Mouse (Mus musculus) cortical plate, adult 2 months (tissue): ENCODE results near the gene Adprm. TPM values are rescaled to one million over a fixed set of nuclear protein-coding genes. Genes with fewer than 3 reads are reported as not detected.

Source experiments
- H3K27ac ChIP-seq: fragments of 200-500 bp; 2 replicates; pipeline ENCODE4 v1.5.1; 2012; ENCODE audit warnings: low read length, control low read depth, inconsistent platforms; ENCODE audit not compliant: insufficient read depth
- H3K4me1 ChIP-seq: fragments of 200-500 bp; 2 replicates; pipeline ENCODE4 v1.6.1; 2011; ENCODE audit warnings: low read length; ENCODE audit not compliant: control insufficient read depth, insufficient read depth
- H3K4me3 ChIP-seq: fragments of 200-500 bp; 2 replicates; pipeline ENCODE4 v1.5.1; 2011; ENCODE audit warnings: mild to moderate bottlenecking, low read length, control low read depth; ENCODE audit not compliant: insufficient read depth
- CTCF ChIP-seq: fragments of 200-500 bp; IDR thresholded peaks from 2 replicates; pipeline ENCODE4 v1.5.1; 2011; ENCODE audit warnings: mild to moderate bottlenecking, control low read depth, low read length; ENCODE audit not compliant: insufficient read depth; ENCODE audit errors: extremely low read depth
- POLR2A ChIP-seq: fragments of 200-500 bp; IDR thresholded peaks from 2 replicates; pipeline ENCODE4 v1.6.1; 2011; ENCODE audit warnings: mild to moderate bottlenecking, low read length, control low read depth; ENCODE audit not compliant: insufficient read depth; ENCODE audit errors: extremely low read depth
- polyA plus RNA-seq: library from polyadenylated mRNA; depleted of rRNA; stranded (reverse); fragments of >200 nt; gene quantifications from 2 replicates; pipeline ENCODE4 v1.2.3, GENCODE M21; 2012

The Adprm gene
- polyA plus RNA-seq, 1 experiment: 24.0 TPM

DNA sequence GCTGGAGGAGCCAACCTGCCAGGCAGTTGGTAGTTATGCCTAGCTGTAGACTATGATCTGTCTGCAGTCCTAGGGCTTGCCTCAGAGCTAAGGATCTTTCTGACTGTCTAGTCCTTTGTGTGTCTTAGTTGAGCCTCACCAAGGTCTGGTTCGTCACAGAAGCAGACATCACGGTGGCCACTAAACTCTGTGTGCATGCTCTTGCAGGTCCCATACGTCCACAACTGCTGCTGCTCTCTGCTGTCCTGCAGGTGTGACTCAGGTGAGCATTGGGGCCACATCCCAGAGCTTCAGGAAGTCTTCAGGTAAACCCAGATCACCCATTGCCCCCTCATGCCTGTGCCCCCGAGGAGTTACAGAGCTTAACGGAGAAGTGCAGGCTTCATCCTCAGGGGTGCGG is 26.5 kb upstream of the Adprm start:
- Histone ChIP-seq H3K4me1 (no peaks in the 10 kb centered on the region), H3K27ac (no peak overlapping the region), H3K4me3 (no peak overlapping the region)
- TF ChIP-seq POLR2A (no peak), CTCF (no peak)

- no peaks in the 10 kb centered on the region for H3K4me1 ChIP-seq
- no peak within 1 kb of the TSS for H3K4me3 ChIP-seq
- H3K27ac ChIP-seq: no peak within 1 kb of the TSS
- no peak for TF ChIP-seq CTCF
- TF ChIP-seq POLR2A: no peak
These were observed 25.6 kb upstream of the Adprm start, which contains the start of gene Myh3 for GRCm38 (mm10) chr11:67078000-67078399. Gene Myh3, plus strand, starts transcription at chr11:67078300.

DNA sequence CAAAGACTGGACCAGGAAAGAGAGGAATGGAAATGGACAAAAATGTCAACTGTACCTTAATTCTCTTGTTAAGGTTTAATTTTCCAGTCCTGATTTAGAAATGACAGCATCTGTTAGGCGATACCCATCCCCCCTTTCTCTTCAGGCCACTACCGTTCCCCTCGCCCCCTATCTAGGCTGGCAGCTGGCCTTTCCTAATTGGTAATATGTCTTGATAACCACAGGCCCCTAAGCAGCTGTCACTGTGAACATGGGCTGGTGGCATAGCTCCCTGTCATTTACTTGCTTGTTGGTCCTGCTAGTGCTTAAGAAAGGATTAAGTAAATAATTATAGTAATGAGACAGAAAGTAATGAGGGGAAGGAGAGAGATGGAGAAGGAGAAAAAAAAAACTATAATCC is 25.0 kb upstream of the Adprm start:
- TF ChIP-seq CTCF (no peak), POLR2A (no peak)
- Histone ChIP-seq H3K27ac (no peak overlapping the region), H3K4me3 (no peak overlapping the region), H3K4me1 (no peaks in the 10 kb centered on the region)

DNA sequence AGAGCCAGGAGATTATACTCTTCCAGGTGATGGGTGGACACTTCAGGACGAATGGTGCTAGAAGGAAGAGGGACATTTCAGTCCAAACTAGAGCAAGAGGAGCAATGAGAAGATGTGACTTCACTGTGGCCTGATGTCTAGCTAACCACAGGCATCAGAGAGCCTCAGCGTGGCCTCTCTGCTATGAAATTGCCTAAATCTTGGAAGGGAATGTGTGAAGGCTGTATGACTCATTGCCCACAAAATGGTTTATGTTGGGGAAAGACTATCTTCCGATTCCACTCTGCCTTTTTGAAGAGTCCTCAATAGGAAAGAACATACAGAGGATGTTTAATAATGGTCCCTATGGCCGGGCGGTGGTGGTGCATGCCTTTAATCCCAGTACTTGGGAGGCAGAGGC is 24.4 kb upstream of the Adprm start:
- Histone ChIP-seq H3K4me3 (no peak overlapping the region), H3K27ac (no peak overlapping the region), H3K4me1 (no peaks in the 10 kb centered on the region)
- TF ChIP-seq POLR2A (no peak), CTCF (no peak)

DNA sequence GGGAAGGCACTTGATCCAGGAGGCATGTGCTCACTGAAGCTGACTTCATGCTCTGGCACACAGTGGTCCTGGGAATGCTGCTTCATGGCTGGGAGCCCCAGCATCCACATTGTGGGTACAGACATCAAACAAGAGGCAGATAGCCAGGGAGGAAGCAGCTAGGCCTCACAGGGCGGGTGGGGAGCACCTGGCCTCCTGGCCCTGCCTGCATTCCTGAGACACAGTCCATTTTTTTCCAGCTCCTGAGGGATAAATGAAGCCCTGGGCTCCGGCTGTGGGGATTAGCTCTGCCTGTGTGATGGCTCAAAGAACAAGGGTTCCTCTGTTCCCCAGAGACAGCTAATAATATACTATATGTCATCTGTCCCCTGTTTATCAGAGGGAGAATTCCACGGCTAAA is 22.6 kb upstream of the Adprm start:
- TF ChIP-seq CTCF (no peak), POLR2A (no peak)
- Histone ChIP-seq H3K4me1 (no peaks in the 10 kb centered on the region), H3K27ac (no peak overlapping the region), H3K4me3 (no peak overlapping the region)

DNA sequence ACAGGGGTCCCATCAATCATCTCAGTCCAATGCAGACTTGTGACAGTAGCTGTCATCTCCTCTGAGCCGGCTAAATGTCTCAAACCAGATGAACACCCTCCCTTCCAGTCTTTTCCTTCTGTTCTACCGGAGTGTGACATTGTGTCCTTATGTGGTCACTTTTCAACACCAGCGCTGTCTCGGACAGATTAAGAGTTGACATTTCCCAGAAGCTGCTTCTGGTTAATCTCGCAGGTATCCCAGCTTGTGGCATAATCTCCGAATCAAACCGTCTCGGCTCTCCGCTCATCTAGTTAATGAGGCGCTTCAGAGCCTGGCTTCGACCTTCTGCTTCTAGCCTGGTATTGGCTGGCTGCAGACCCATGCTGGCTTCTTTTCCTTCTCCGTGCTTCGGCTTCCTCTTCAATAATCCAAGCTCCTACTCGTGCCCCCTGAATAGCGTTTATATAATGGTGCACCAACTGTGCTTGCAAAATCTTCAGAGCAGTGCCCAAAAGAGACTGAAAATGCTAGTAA is 20.3 kb upstream of the Adprm start:
- TF ChIP-seq POLR2A (no peak), CTCF (no peak)
- Histone ChIP-seq H3K4me3 (no peak overlapping the region), H3K27ac (no peak overlapping the region), H3K4me1 (no peaks in the 10 kb centered on the region)

- Histone ChIP-seq H3K27ac (no peak overlapping the region), H3K4me1 (peaks cover 1% of the 10 kb centered on the region; the same call in 1 of the 2 replicates), H3K4me3 (no peak overlapping the region)
- TF ChIP-seq POLR2A (no peak), CTCF (no peak)
These were observed 15.3 kb upstream of the Adprm start for GRCm38 (mm10) chr11:67067741-67068140.

- H3K4me1 ChIP-seq: peaks cover 1% of the 10 kb centered on the region
- H3K4me3 ChIP-seq: no peak overlapping the region
- H3K27ac ChIP-seq: no peak overlapping the region
- TF ChIP-seq POLR2A (no peak), CTCF (no peak)
These were observed 10.3 kb upstream of the Adprm start for GRCm38 (mm10) chr11:67062726-67063125.

- Histone ChIP-seq H3K27ac (no peak overlapping the region), H3K4me3 (no peak overlapping the region), H3K4me1 (peaks cover 1% of the 10 kb centered on the region)
- TF ChIP-seq POLR2A: no peak
- no peak for TF ChIP-seq CTCF
These were observed 8.9 kb upstream of the Adprm start for GRCm38 (mm10) chr11:67061311-67061710.

DNA sequence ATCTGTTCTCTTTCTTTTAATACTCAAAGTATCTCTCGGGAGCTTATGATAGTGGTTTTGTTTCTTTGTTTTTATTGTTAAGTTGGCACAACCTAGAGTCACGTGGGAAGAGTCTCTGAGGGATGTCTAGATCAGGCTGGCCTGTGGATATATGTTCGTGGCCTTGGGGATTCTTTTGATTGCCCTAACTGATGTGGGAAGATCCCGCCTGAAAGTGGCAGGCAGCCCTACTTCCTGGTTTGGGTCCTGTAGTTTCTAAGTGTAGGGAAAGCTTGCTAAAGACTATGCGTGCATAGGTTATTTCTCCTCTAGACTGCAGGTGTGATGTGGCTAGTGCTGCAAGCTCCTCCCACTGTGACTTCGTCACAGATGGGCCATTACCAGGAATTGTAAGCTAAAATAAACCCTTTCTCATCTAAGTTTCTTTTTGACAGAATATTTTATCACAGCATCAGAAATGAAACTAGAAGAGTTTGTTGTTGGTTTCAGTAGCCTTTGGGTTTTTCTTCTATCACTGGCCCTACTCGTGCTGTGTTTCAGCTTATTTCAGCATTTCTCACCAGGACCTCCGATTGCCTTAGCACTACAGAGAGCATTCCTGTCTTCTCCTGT is 2.5 kb upstream of the Adprm start:
- no peak for TF ChIP-seq CTCF
- TF ChIP-seq POLR2A: no peak

More for the DNA sequence above, 2.5 kb upstream of the Adprm start:
- Histone ChIP-seq H3K27ac (no peak overlapping the region), H3K4me3 (no peak overlapping the region), H3K4me1 (no peaks in the 10 kb centered on the region; the same call in 1 of the 2 replicates)
